Mouse (Mus musculus) MEL (cell line): ENCODE data around the gene Gm45753. TPM values are rescaled to one million over a fixed set of nuclear protein-coding genes. Genes with fewer than 3 reads are reported as not detected.

Experiments used
- DNase-seq: peaks from one replicate; pipeline ENCODE4 v3.0.0; 2011; ENCODE audit warnings: low read depth, low spot score
- H3K27ac ChIP-seq: 2 replicates; pipeline ENCODE4 v1.5.1; 2012; ENCODE audit warnings: low read depth, mild to moderate bottlenecking, control low read depth, low read length, moderate library complexity; ENCODE audit not compliant: control insufficient read depth
- H3K27me3 ChIP-seq, 2 experiments: fragments of 150-350 bp in 1 of 2; sonication (generic) in 1 of 2; 2 replicates each; pipeline ENCODE4 v1.6.1; 2012; ENCODE audit warnings: low read length in 2 of 2, mild to moderate bottlenecking in 2 of 2, improper control_type of control experiment in 1 of 2, moderate library complexity in 1 of 2; ENCODE audit not compliant: insufficient read depth in 2 of 2, control insufficient read depth in 1 of 2
- H3K36me3 ChIP-seq, 2 experiments: 2 replicates each; pipeline ENCODE4 v1.6.1; 2012 to 2014; ENCODE audit warnings: low read length in 2 of 2, improper control_type of control experiment in 1 of 2, inconsistent platforms in 1 of 2, mild to moderate bottlenecking in 1 of 2; ENCODE audit not compliant: insufficient read depth in 2 of 2, control insufficient read depth in 1 of 2
- H3K4me1 ChIP-seq, 2 experiments: fragments of 150-350 bp in 1 of 2; sonication (generic) in 1 of 2; 2 replicates each; pipeline ENCODE4 v1.6.1; 2012; ENCODE audit warnings: low read length in 2 of 2, improper control_type of control experiment in 1 of 2, mild to moderate bottlenecking in 1 of 2; ENCODE audit not compliant: insufficient read depth in 2 of 2, control insufficient read depth in 1 of 2
- H3K4me3 ChIP-seq, 2 experiments: fragments of 150-350 bp in 1 of 2; sonication (generic) in 1 of 2; 2 replicates each; pipeline ENCODE4 v1.5.1; 2012; ENCODE audit warnings: low read depth in 2 of 2, low read length in 2 of 2, mild to moderate bottlenecking in 2 of 2, moderate library complexity in 2 of 2, control low read depth in 1 of 2, improper control_type of control experiment in 1 of 2; ENCODE audit not compliant: control insufficient read depth in 1 of 2, insufficient read depth in 1 of 2
- H3K79me2 ChIP-seq: 2 replicates; pipeline ENCODE4 v1.6.1; 2012; ENCODE audit warnings: mild to moderate bottlenecking, low read length, moderate library complexity; ENCODE audit not compliant: control insufficient read depth, poor library complexity, insufficient read depth
- H3K9ac ChIP-seq: 2 replicates; pipeline ENCODE4 v1.6.1; 2012; ENCODE audit warnings: low read depth, mild to moderate bottlenecking, control low read depth, low read length, moderate library complexity; ENCODE audit not compliant: control insufficient read depth, poor library complexity, severe bottlenecking
- H3K9me3 ChIP-seq: fragments of 150-350 bp; sonication (generic); replicated peaks from 2 replicates; pipeline ENCODE4 v1.6.1; 2012; ENCODE audit warnings: mild to moderate bottlenecking, low read length, improper control_type of control experiment, moderate library complexity; ENCODE audit not compliant: insufficient read depth
- CHD1 ChIP-seq: IDR thresholded peaks from 2 replicates; pipeline ENCODE4 v1.6.1; 2012; ENCODE audit warnings: low read depth, mild to moderate bottlenecking, inconsistent platforms, low read length, improper control_type of control experiment
- CHD2 ChIP-seq: IDR thresholded peaks from 2 replicates; pipeline ENCODE4 v1.6.1; 2011; ENCODE audit warnings: low read length, improper control_type of control experiment
- ELF1 ChIP-seq: IDR thresholded peaks from 2 replicates; pipeline ENCODE4 v1.6.1; 2014; ENCODE audit warnings: low read depth, mild to moderate bottlenecking, inconsistent platforms, low read length, improper control_type of control experiment, moderate library complexity
- EP300 ChIP-seq, 2 experiments: IDR thresholded peaks; 2 replicates each; pipeline ENCODE4 v1.6.1; 2011; ENCODE audit warnings: improper control_type of control experiment in 2 of 2, low read length in 2 of 2, low read depth in 1 of 2, mild to moderate bottlenecking in 1 of 2
- GABPA ChIP-seq: IDR thresholded peaks from 2 replicates; pipeline ENCODE4 v1.6.1; 2012; ENCODE audit warnings: low read depth, mild to moderate bottlenecking, inconsistent platforms, low read length, improper control_type of control experiment, moderate library complexity
- HCFC1 ChIP-seq: IDR thresholded peaks from 2 replicates; pipeline ENCODE4 v1.6.1; 2012; ENCODE audit warnings: low read depth, mild to moderate bottlenecking, inconsistent platforms, low read length, improper control_type of control experiment, moderate library complexity
- JUND ChIP-seq: IDR thresholded peaks from 2 replicates; pipeline ENCODE4 v1.6.1; 2011; ENCODE audit warnings: low read depth, mild to moderate bottlenecking, improper control_type of control experiment, low read length
- KAT2A ChIP-seq: conservative IDR thresholded peaks from 2 replicates; pipeline ENCODE4 v1.6.1; 2012; ENCODE audit warnings: low read depth, low read length, improper control_type of control experiment, inconsistent platforms
- MAX ChIP-seq: IDR thresholded peaks from 2 replicates; pipeline ENCODE4 v1.6.1; 2011; ENCODE audit warnings: low read length, improper control_type of control experiment
- MAZ ChIP-seq: IDR thresholded peaks from 2 replicates; pipeline ENCODE4 v1.6.1; 2012; ENCODE audit warnings: low read depth, mild to moderate bottlenecking, inconsistent platforms, low read length, improper control_type of control experiment
- MEF2A ChIP-seq: IDR thresholded peaks from 2 replicates; pipeline ENCODE4 v1.6.1; 2014; ENCODE audit warnings: low read depth, mild to moderate bottlenecking, inconsistent platforms, low read length, improper control_type of control experiment; ENCODE audit not compliant: poor library complexity, insufficient replicate concordance, severe bottlenecking; ENCODE audit errors: extremely low read depth
- MYB ChIP-seq: IDR thresholded peaks from 2 replicates; pipeline ENCODE4 v1.6.1; 2011; ENCODE audit warnings: mild to moderate bottlenecking, low read depth, low read length, improper control_type of control experiment
- MYC ChIP-seq: IDR thresholded peaks from 2 replicates; pipeline ENCODE4 v1.6.1; 2011; ENCODE audit warnings: low read depth, mild to moderate bottlenecking, low read length, improper control_type of control experiment, moderate library complexity
- NRF1 ChIP-seq: IDR thresholded peaks from 2 replicates; pipeline ENCODE4 v1.6.1; 2014; ENCODE audit warnings: low read depth, mild to moderate bottlenecking, inconsistent platforms, low read length, improper control_type of control experiment, moderate library complexity; ENCODE audit not compliant: poor library complexity, insufficient read depth, severe bottlenecking
- POLR2AphosphoS2 ChIP-seq: IDR thresholded peaks from 2 replicates; pipeline ENCODE4 v1.6.1; 2011; ENCODE audit warnings: low read length, improper control_type of control experiment
- POLR2AphosphoS5 ChIP-seq: IDR thresholded peaks from 2 replicates; pipeline ENCODE4 v1.6.1; 2012; ENCODE audit warnings: low read depth, borderline replicate concordance, mild to moderate bottlenecking, inconsistent platforms, low read length, moderate library complexity, mixed read lengths
- RCOR1 ChIP-seq: IDR thresholded peaks from 2 replicates; pipeline ENCODE4 v1.6.1; 2012; ENCODE audit warnings: low read depth, mild to moderate bottlenecking, inconsistent platforms, low read length, improper control_type of control experiment
- TAL1 ChIP-seq: IDR thresholded peaks from 2 replicates; pipeline ENCODE4 v1.6.1; 2012; ENCODE audit warnings: mild to moderate bottlenecking, inconsistent platforms, low read length, moderate library complexity, mixed read lengths
- TBP ChIP-seq: IDR thresholded peaks from 2 replicates; pipeline ENCODE4 v1.8.0; 2011; ENCODE audit warnings: low read depth, low read length, improper control_type of control experiment
- UBTF ChIP-seq: IDR thresholded peaks from 2 replicates; pipeline ENCODE4 v1.6.1; 2012; ENCODE audit warnings: low read depth, mild to moderate bottlenecking, inconsistent platforms, low read length, improper control_type of control experiment, moderate library complexity, borderline replicate concordance; ENCODE audit not compliant: insufficient read depth
- USF1 ChIP-seq: IDR thresholded peaks from 2 replicates; pipeline ENCODE4 v1.6.1; 2014; ENCODE audit warnings: low read depth, mild to moderate bottlenecking, inconsistent platforms, low read length, improper control_type of control experiment, moderate library complexity
- ZC3H11A ChIP-seq: IDR thresholded peaks from 2 replicates; pipeline ENCODE4 v1.6.1; 2012; ENCODE audit warnings: low read depth, mild to moderate bottlenecking, inconsistent platforms, low read length, improper control_type of control experiment
- ZMIZ1 ChIP-seq: IDR thresholded peaks from 2 replicates; pipeline ENCODE4 v1.6.1; 2012; ENCODE audit warnings: low read depth, mild to moderate bottlenecking, inconsistent platforms, low read length, improper control_type of control experiment, moderate library complexity
- ZNF384 ChIP-seq: IDR thresholded peaks from 2 replicates; pipeline ENCODE4 v1.6.1; 2012; ENCODE audit warnings: low read depth, mild to moderate bottlenecking, inconsistent platforms, low read length, improper control_type of control experiment
- polyA plus RNA-seq, 2 experiments: library from polyadenylated mRNA; stranded (reverse) in 1 of 2; unstranded in 1 of 2; fragments of >175 nt in 1 of 2; fragments of >200 nt in 1 of 2; gene quantifications; 2 replicates each; pipeline versions ENCODE4 v1.2.1 to v1.2.4; 2012; ENCODE audit warnings: low replicate concordance in 2 of 2, low read depth in 1 of 2; ENCODE audit not compliant: insufficient read length in 2 of 2, insufficient read depth in 1 of 2, missing spikeins in 1 of 2
- total RNA-seq: library from RNA; depleted of rRNA; stranded (reverse); fragments of 300-350 nt; gene quantifications from 2 replicates; pipeline ENCODE4 v1.2.3, GENCODE M21; 2012

Gene Gm45753
- total and polyA plus RNA-seq, 3 experiments, result not detected

GRCm38 (mm10) chr8:45310967-45311366 is 2.7 kb upstream of the Gm45753 start:
- Histone ChIP-seq H3K9ac (no peak overlapping the region), H3K36me3 (no peaks in the 10 kb centered on the region), H3K4me1 (no peaks in the 10 kb centered on the region), H3K79me2 (no peaks in the 10 kb centered on the region), H3K27ac (no peak overlapping the region), H3K27me3 (no peaks in the 10 kb centered on the region), H3K4me3 (no peak overlapping the region), H3K9me3 (no peaks in the 10 kb centered on the region)
- no peak for DNase-seq
- TF ChIP-seq HCFC1 (no peak), CHD1 (no peak), POLR2AphosphoS5 (no peak), ELF1 (no peak), ZNF384 (no peak), MAX (no peak), RCOR1 (no peak), ZC3H11A (no peak), CHD2 (no peak), ZMIZ1 (no peak), UBTF (no peak), TBP (no peak), MEF2A (no peak), MAZ (no peak), KAT2A (no peak), POLR2AphosphoS2 (no peak), MYB (no peak), EP300 (IDR thresholded peaks at IDR 0.05; ENCODE audit: low read depth in 1 of 2, low read length in 2 of 2) (no peak), NRF1 (no peak), TAL1 (no peak)

DNA sequence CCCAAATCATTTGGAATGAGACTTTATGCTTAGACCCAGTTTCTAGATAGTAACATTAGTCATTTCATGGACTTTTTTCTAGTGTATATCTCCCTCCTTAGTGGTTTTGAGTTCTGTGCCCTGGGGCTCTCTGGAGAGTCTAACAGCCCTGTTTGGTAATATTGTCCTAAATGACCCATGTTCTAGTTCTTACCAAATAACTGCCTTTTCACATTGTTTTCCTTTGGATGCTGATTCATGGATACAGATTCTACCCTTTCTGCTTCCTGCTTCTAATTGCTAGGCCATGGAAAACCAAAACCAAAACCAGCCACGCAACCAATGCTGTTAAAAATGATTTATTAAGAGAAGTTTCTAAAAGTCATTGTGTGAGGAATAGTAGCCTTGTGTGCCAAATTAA is 2.8 kb downstream of the Gm45753 start:
- no peak overlapping the region for H3K9ac ChIP-seq
- H3K27ac ChIP-seq, result no peak overlapping the region
- H3K36me3 ChIP-seq, result no peaks in the 10 kb centered on the region
- no peak for DNase-seq
- no peak for TF ChIP-seq MYC
- no peak for TF ChIP-seq TBP
- TF ChIP-seq JUND, result no peak
- TF ChIP-seq EP300 (IDR thresholded peaks at IDR 0.05; ENCODE audit: low read depth in 1 of 2, low read length in 2 of 2), result no peak
- TF ChIP-seq USF1, result no peak
- no peak for TF ChIP-seq NRF1
- TF ChIP-seq MAX, result no peak
- no peak for TF ChIP-seq GABPA
- no peak for TF ChIP-seq MAZ
- TF ChIP-seq RCOR1, result no peak
- TF ChIP-seq CHD1, result no peak
- no peak for TF ChIP-seq TAL1
- TF ChIP-seq HCFC1, result no peak
- TF ChIP-seq ZMIZ1, result no peak
- H3K9me3 ChIP-seq, result no peaks in the 10 kb centered on the region
- H3K27me3 ChIP-seq, result no peaks in the 10 kb centered on the region
- H3K4me1 ChIP-seq, result no peaks in the 10 kb centered on the region
- no peaks in the 10 kb centered on the region for H3K79me2 ChIP-seq
- no peak overlapping the region for H3K4me3 ChIP-seq
